Mouse (Mus musculus) olfactory bulb, adult 2 months (tissue): ENCODE results near the gene Ncoa7.

ENCODE experiments used
- CTCF ChIP-seq: fragments of 200-500 bp; IDR thresholded peaks from 2 replicates; pipeline ENCODE4 v1.5.1; 2012; ENCODE audit warnings: low read depth, mild to moderate bottlenecking, low read length, moderate library complexity; ENCODE audit not compliant: insufficient read depth
- POLR2A ChIP-seq: fragments of 200-500 bp; IDR thresholded peaks from 2 replicates; pipeline ENCODE4 v1.6.1; 2012; ENCODE audit warnings: mild to moderate bottlenecking, low read depth, low read length, moderate library complexity; ENCODE audit not compliant: insufficient read depth

GRCm38 (mm10) chr10:30763179-30763770 lies 39.9 kb downstream of the Ncoa7 start:
- TF ChIP-seq POLR2A (no peak), CTCF (no peak)
